Mouse (Mus musculus): Measurements from ENCODE around the gene Arl3.
"Not testable (repeated sequence)": the region's sequence is repeated elsewhere in the genome, so short reads cannot be mapped to it uniquely, and the experiment has no call there.

DNA sequence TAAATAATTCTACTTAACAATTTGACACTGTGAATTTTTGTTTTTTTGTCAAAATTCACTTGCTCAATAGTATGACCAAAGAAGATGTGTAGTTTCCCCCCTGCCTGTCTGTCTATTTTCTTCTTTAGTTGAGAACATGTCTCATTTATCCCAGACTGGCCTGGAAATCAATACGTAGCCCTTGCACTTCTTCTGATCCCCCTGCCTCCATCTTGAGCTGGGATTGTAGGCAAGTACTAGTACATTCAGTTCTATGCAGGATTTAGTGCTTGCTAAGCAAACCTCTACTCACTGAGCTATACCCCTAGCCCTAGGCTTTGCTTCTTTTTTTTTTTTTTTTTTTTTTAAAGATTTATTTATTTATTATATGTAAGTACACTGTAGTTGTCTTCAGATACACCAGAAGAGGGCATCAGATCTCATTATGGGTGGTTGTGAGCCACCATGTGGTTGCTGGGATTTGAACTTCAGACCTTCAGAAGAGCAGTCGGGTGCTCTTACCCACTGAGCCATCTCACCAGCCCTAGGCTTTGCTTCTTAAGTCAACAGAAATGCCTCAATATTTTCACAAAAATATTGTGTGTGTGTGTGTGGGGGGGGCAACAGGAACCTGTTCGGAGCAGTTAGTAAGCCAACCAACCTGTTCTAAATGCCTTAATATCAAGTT, 1.7 kb downstream of the Arl3 start:
- TF ChIP-seq CTCF (conservative IDR thresholded peaks at IDR 0.05; ENCODE audit: low read length); NANOG (IDR thresholded peaks at IDR 0.05; ENCODE audit: borderline replicate concordance, low read length); POU5F1 (IDR thresholded peaks at IDR 0.05; ENCODE audit: borderline replicate concordance, low read length): not testable (repeated sequence)

Measured in E14TG2a.4 (cell line).